Mouse (Mus musculus): ENCODE data around the gene Kmt5b.
A peak's percentile ranks its signal among the peaks of the same experiment; 100 is the strongest.

DNA sequence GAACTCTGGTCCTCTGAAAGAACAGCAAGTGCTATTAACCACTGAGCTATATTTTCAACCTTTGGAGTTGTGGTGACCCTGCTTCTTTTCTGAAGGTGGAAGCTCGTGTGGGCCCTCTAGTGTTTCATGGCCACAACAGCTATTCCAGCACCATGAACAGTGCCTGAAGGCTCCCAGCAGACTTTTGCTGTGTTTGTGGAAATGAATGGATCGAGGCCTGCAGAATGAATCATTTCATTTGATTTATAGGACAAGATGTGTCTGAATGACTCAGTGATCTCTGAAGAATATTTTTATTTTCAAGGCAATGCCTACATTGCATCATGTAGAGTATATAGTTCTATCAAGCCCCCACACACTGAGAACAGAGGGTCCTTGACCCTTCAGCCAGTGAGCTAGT, 6.9 kb downstream of the Kmt5b start:
- 0 out of 2 replicates have a peak, but pooled peaks have one; percentile 12 for TF ChIP-seq CTCF (IDR thresholded peaks at IDR 0.05; ENCODE audit: control insufficient read depth, insufficient read depth, low read length)
- TF ChIP-seq POLR2A (IDR thresholded peaks at IDR 0.05; ENCODE audit: borderline replicate concordance, control insufficient read depth, low read depth, low read length), result no peak

All from bone marrow, adult 2 months (tissue).